Mouse (Mus musculus): ENCODE results near the gene Mrpl58. TPM values are rescaled to one million over a fixed set of nuclear protein-coding genes. Genes with fewer than 3 reads are reported as not detected.

Mrpl58 gene
- polyA plus RNA-seq, 1 experiment from 2014 or later = 225 TPM

- H3K27ac ChIP-seq = no peak overlapping the region
- TF ChIP-seq CTCF (IDR thresholded peaks at IDR 0.05; ENCODE audit: low read depth) = 0 out of 2 replicates have a peak, but pooled peaks have one; percentile 7
These were observed 30.8 kb upstream of the Mrpl58 start for GRCm38 (mm10) chr11:115372737-115373136.

GRCm38 (mm10) chr11:115373805-115374694 is 29.5 kb upstream of the Mrpl58 start:
- Histone ChIP-seq H3K9ac (ENCODE audit: low read depth, low read length) (peak overlapping the region; percentile 46), H3K4me3 (replicated peaks; ENCODE audit: low read depth, low read length) (peak overlapping the region; percentile 33), H3K36me3 (ENCODE audit: insufficient read depth, low read length) (no peaks in the 10 kb centered on the region), H3K27ac (no peak overlapping the region), H3K4me1 (replicated peaks; ENCODE audit: insufficient read depth, low read length) (no peaks in the 10 kb centered on the region), H3K27me3 (ENCODE audit: insufficient read depth, low read length) (peaks cover 4% of the 10 kb centered on the region; the same call in 1 of the 2 replicates), H3K4me2 (ENCODE audit: low read length) (peak overlapping the region; percentile 60), H3K9me3 (replicated peaks; ENCODE audit: low read length) (no peaks in the 10 kb centered on the region)
- ATAC-seq (replicated peaks; ENCODE audit: low FRiP score, low read depth) (peak; percentile 29; the same call in 1 of the 2 replicates), DNase-seq (ENCODE audit: low spot score) (peak; percentile 51)
- no peak for TF ChIP-seq CTCF (IDR thresholded peaks at IDR 0.05; ENCODE audit: low read depth)
- 2% methylated on average over 30 of the region's 30 CpGs for WGBS

More at GRCm38 (mm10) chr11:115372737-115373136, 30.8 kb upstream of the Mrpl58 start:
- DNase-seq (ENCODE audit: low spot score) (no peak), ATAC-seq (replicated peaks; ENCODE audit: low FRiP score, low read depth) (no peak)
- no peaks in the 10 kb centered on the region for H3K4me1 ChIP-seq (replicated peaks; ENCODE audit: insufficient read depth, low read length)
- peaks cover 4% of the 10 kb centered on the region; the same call in 1 of the 2 replicates for H3K27me3 ChIP-seq (ENCODE audit: insufficient read depth, low read length)
- no peaks in the 10 kb centered on the region for H3K36me3 ChIP-seq (ENCODE audit: insufficient read depth, low read length)
- H3K9me3 ChIP-seq (replicated peaks; ENCODE audit: low read length) = no peaks in the 10 kb centered on the region
- no peak overlapping the region for H3K4me2 ChIP-seq (ENCODE audit: low read length)
- H3K4me3 ChIP-seq (replicated peaks; ENCODE audit: low read depth, low read length) = no peak overlapping the region
- H3K9ac ChIP-seq (ENCODE audit: low read depth, low read length) = no peak overlapping the region
- 49% methylated on average over 2 of the region's 2 CpGs for WGBS

GRCm38 (mm10) chr11:115374695-115375425 is 28.7 kb upstream of the Mrpl58 start:
- DNase-seq (ENCODE audit: low spot score) (no peak), ATAC-seq (replicated peaks; ENCODE audit: low FRiP score, low read depth) (no peak)
- no peak overlapping the region for H3K27ac ChIP-seq
- H3K27me3 ChIP-seq (ENCODE audit: insufficient read depth, low read length) = peaks cover 4% of the 10 kb centered on the region; the same call in 1 of the 2 replicates
- WGBS = 64% methylated on average over 12 of the region's 12 CpGs
- no peak overlapping the region for H3K9ac ChIP-seq (ENCODE audit: low read depth, low read length)
- H3K4me3 ChIP-seq (replicated peaks; ENCODE audit: low read depth, low read length) = peak overlapping the region; percentile 33; the same call in 1 of the 2 replicates
- H3K4me2 ChIP-seq (ENCODE audit: low read length) = peak overlapping the region; percentile 60
- no peaks in the 10 kb centered on the region for H3K9me3 ChIP-seq (replicated peaks; ENCODE audit: low read length)
- H3K4me1 ChIP-seq (replicated peaks; ENCODE audit: insufficient read depth, low read length) = no peaks in the 10 kb centered on the region
- H3K36me3 ChIP-seq (ENCODE audit: insufficient read depth, low read length) = no peaks in the 10 kb centered on the region
- no peak for TF ChIP-seq CTCF (IDR thresholded peaks at IDR 0.05; ENCODE audit: low read depth)

- H3K4me1 ChIP-seq (replicated peaks; ENCODE audit: insufficient read depth, low read length) = no peaks in the 10 kb centered on the region; the same call in 1 of the 2 replicates
- no peaks in the 10 kb centered on the region for H3K9me3 ChIP-seq (replicated peaks; ENCODE audit: low read length)
- H3K4me3 ChIP-seq (replicated peaks; ENCODE audit: low read depth, low read length) = no peak overlapping the region
- H3K36me3 ChIP-seq (ENCODE audit: insufficient read depth, low read length) = no peaks in the 10 kb centered on the region
- H3K4me2 ChIP-seq (ENCODE audit: low read length) = no peak overlapping the region
- WGBS = 47% methylated on average over 7 of the region's 7 CpGs
- peaks cover 4% of the 10 kb centered on the region; the same call in 1 of the 2 replicates for H3K27me3 ChIP-seq (ENCODE audit: insufficient read depth, low read length)
- DNase-seq (ENCODE audit: low spot score) (no peak), ATAC-seq (replicated peaks; ENCODE audit: low FRiP score, low read depth) (no peak)
- H3K9ac ChIP-seq (ENCODE audit: low read depth, low read length) = no peak overlapping the region
- TF ChIP-seq CTCF (IDR thresholded peaks at IDR 0.05; ENCODE audit: low read depth) = no peak
- no peak overlapping the region for H3K27ac ChIP-seq
These were observed 26.8 kb upstream of the Mrpl58 start for GRCm38 (mm10) chr11:115376722-115377121.

GRCm38 (mm10) chr11:115377254-115377653 is 26.3 kb upstream of the Mrpl58 start:
- Histone ChIP-seq H3K27ac (no peak overlapping the region), H3K4me3 (replicated peaks; ENCODE audit: low read depth, low read length) (no peak overlapping the region), H3K27me3 (ENCODE audit: insufficient read depth, low read length) (peaks cover 4% of the 10 kb centered on the region; the same call in 1 of the 2 replicates), H3K9ac (ENCODE audit: low read depth, low read length) (no peak overlapping the region), H3K9me3 (replicated peaks; ENCODE audit: low read length) (no peaks in the 10 kb centered on the region), H3K4me1 (replicated peaks; ENCODE audit: insufficient read depth, low read length) (no peaks in the 10 kb centered on the region; the same call in 1 of the 2 replicates), H3K4me2 (ENCODE audit: low read length) (no peak overlapping the region), H3K36me3 (ENCODE audit: insufficient read depth, low read length) (no peaks in the 10 kb centered on the region)
- ATAC-seq (replicated peaks; ENCODE audit: low FRiP score, low read depth) (no peak), DNase-seq (ENCODE audit: low spot score) (no peak)
- WGBS = 89% methylated on average over 4 of the region's 4 CpGs
- no peak for TF ChIP-seq CTCF (IDR thresholded peaks at IDR 0.05; ENCODE audit: low read depth)

- Histone ChIP-seq H3K27me3 (ENCODE audit: insufficient read depth, low read length) (peaks cover 4% of the 10 kb centered on the region; the same call in 1 of the 2 replicates), H3K4me1 (replicated peaks; ENCODE audit: insufficient read depth, low read length) (peaks cover 4% of the 10 kb centered on the region; the same call in 1 of the 2 replicates), H3K9ac (ENCODE audit: low read depth, low read length) (no peak overlapping the region), H3K27ac (no peak overlapping the region), H3K36me3 (ENCODE audit: insufficient read depth, low read length) (no peaks in the 10 kb centered on the region), H3K4me2 (ENCODE audit: low read length) (no peak overlapping the region), H3K4me3 (replicated peaks; ENCODE audit: low read depth, low read length) (no peak overlapping the region), H3K9me3 (replicated peaks; ENCODE audit: low read length) (no peaks in the 10 kb centered on the region)
- WGBS = 87% methylated on average over 7 of the region's 7 CpGs
- DNase-seq (ENCODE audit: low spot score) (no peak), ATAC-seq (replicated peaks; ENCODE audit: low FRiP score, low read depth) (no peak)
- 0 out of 2 replicates have a peak, but pooled peaks have one; percentile 10 for TF ChIP-seq CTCF (IDR thresholded peaks at IDR 0.05; ENCODE audit: low read depth)
These were observed 25.7 kb upstream of the Mrpl58 start for GRCm38 (mm10) chr11:115377854-115378253.

Measured in kidney, postnatal 0 days (tissue).